Mouse (Mus musculus) kidney, postnatal 10 days (tissue): ENCODE data around the gene Serpinb3a.
"Not testable (repeated sequence)": the region's sequence is repeated elsewhere in the genome, so short reads cannot be mapped to it uniquely, and the experiment has no call there.

Experiments
- DNase-seq: peaks from one replicate; pipeline ENCODE4 v3.0.0; 2021; ENCODE audit warnings: mixed read lengths

The Serpinb3a gene

GRCm38 (mm10) chr1:107052203-107052602 lies at the start of gene Serpinb3a:
Gene Serpinb3a (minus strand): TSS chr1:107052303.
- no peak for DNase-seq

GRCm38 (mm10) chr1:107098417-107098816 lies 46.3 kb upstream of the Serpinb3a start:
- no peak for DNase-seq

- no peak for DNase-seq
These were observed 31.3 kb upstream of the Serpinb3a start, which contains the start of gene Serpinb3d for GRCm38 (mm10) chr1:107083406-107083805. Gene Serpinb3d (minus strand): TSS chr1:107083506.

GRCm38 (mm10) chr1:107034236-107034635 lies 17.9 kb downstream of the Serpinb3a start:
- not testable (repeated sequence) for DNase-seq

GRCm38 (mm10) chr1:107025886-107026285 lies 26.2 kb downstream of the Serpinb3a start:
- DNase-seq = no peak

GRCm38 (mm10) chr1:107015210-107015609 lies 36.9 kb downstream of the Serpinb3a start:
- no peak for DNase-seq

GRCm38 (mm10) chr1:107014530-107014929 lies 37.6 kb downstream of the Serpinb3a start:
- DNase-seq = peak; percentile 18

- no peak for DNase-seq
These were observed 45.8 kb downstream of the Serpinb3a start for GRCm38 (mm10) chr1:107006316-107006715.

GRCm38 (mm10) chr1:107001754-107002153 lies 50.3 kb downstream of the Serpinb3a start:
- no peak for DNase-seq

- peak; percentile 5 for DNase-seq
These were observed 51.7 kb downstream of the Serpinb3a start for GRCm38 (mm10) chr1:107000424-107000823.
